Mouse (Mus musculus) T-helper 1 cell (primary cell): ENCODE measurements around the gene Kncn.

Experiments used
- in situ Hi-C: fragments of 300-600 bp; cut with MboI, MseI; formaldehyde crosslinking; loops from one replicate; pipeline ENCODE4 v1.15.1; 2025; ENCODE audit warnings: high pct_unique_total_duplicates

The Kncn gene

GRCm38 (mm10) chr4:115878216-115878678 lies 6.0 kb upstream of the Kncn start:
- in situ Hi-C loops, result no loop called here

DNA sequence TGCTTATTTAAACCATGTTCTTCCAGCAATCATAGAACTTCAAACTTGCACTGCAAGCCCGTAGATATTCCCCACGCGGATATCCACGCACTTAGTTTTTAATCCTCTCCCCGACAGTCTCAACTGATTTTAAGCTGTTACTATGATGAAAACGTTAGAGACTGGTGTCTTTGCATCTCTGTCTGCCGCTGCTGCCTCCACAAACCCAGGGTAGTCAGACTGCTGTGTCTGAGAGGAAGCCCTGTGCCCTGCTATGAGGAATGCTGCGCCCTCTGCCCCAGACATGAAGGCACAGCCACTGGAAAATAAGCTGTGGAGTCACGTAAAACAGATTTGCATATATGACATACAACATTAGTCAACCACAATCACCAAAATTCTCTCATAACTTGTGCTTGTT lies 5.4 kb upstream of the Kncn start:
- in situ Hi-C loops, result no loop called here

- in situ Hi-C loops, result no loop called here
Measured at GRCm38 (mm10) chr4:115881183-115881582, 3.0 kb upstream of the Kncn start.

DNA sequence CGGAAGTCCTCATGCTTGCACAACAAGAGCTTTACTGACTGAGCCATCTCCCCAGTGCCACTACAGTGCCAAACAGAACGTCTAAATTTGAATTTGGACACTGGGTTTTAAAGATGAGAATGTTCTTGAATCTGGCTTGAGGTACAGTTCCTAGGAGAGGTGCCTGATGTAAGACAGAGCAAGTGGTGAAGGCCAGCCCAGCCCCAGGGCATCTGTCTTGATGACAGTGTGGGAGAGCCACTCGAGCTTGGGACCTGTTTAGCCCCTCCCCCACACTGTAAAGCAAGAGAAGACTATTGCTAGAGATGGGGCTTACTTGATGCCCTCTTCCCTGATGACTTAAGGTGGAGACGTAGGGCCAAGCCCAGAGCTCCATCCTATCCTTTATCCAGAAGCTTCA lies 2.0 kb upstream of the Kncn start:
- in situ Hi-C loops, result no loop called here

DNA sequence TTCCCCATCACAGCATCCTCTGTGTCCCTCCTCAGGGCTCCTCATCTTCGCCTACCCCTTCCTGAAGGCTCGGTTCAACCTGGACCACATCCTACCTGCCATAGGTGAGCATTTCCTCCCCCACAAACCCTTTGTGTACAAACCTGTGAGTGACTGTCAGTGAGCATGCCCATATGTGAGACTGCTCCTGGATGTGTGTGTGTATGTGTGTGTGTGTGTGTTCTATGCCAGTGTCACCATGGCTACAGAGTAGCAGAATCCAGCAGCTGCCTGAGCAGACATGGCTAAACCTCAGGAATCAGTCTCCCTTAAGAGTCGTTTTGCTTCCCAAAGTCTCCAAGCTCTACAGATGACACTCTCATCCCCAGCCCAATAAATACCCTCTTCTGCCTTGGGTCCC lies 1.6 kb downstream of the Kncn start:
- in situ Hi-C loops, result no loop called here

- in situ Hi-C loops, result no loop called here
Measured at GRCm38 (mm10) chr4:115886875-115887274, 2.7 kb downstream of the Kncn start.

DNA sequence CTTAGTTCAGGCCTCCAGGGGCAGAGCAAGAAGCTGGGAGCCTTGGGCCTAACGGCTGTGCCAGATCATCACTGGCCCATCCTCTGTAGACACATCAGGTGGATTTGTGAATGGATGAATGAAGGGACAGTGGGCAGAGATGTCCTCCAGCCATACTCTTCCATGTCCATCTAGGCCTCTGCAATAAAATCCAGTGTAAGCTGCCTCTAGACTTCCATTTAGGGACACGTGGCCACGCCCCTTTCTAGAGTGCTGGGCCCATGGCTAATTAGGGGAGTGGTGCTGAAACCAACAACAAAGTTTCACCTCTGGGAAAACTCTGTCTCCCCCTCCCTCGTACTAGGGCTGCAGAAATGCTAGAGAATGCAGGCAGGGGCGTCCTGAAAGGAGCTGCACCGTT lies 5.9 kb downstream of the Kncn start:
- in situ Hi-C loops, result no loop called here

GRCm38 (mm10) chr4:115890553-115890952 lies 6.4 kb downstream of the Kncn start, which contains the start of gene 6430628N08Rik:
TSS of gene 6430628N08Rik (plus strand) at chr4:115890665.
- in situ Hi-C loops, result no loop called here

DNA sequence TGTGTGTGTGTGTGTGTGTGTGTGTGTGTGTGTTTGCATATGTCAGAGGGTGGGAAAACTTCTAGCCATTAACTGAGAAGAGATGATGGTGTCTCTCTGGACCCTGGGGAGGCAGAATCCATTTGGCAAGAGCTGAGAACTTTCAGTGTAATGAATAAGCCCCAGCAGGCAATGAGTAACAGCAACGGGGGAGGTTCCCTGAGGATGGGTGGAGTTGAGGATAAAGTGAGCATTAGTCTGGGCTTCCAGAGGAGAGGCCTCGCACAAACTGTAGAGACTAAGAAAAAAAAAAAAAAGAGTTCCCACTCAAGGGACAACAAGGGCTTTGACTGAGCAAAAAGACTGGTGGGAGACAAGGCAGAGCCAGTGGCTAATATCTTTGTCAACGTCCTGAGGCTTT lies 10.1 kb downstream of the Kncn start:
- in situ Hi-C loops, result no loop called here

- in situ Hi-C loops, result loop anchor here (5.0 kb wide), 1 partner anchor 164 kb away; no protein-coding TSS in a partner anchor
Measured at GRCm38 (mm10) chr4:115897901-115898631, 13.9 kb downstream of the Kncn start.

DNA sequence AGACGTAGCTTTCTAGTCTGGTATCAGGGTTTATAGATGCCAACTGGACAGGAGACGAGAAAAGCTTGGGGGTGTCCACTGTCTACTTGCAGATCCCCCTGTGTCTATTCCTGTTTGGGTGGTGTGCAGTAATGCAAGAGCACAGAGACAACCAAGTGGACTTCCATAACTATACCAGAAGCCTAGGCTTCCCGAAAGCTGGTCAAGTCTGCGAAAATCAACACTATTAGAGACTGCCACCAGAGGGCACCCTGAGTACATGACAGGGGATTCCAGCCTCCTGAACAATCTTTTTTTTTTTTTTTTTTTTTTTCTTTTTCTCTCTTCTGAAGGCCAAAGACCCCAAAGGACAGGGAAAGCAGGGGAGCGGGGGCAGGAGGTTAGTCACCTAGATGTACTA lies 18.6 kb downstream of the Kncn start:
- in situ Hi-C loops, result loop anchor here (5.0 to 10.0 kb wide), 2 partner anchors 84 to 168 kb away; partner anchors contain the start of gene Efcab14

DNA sequence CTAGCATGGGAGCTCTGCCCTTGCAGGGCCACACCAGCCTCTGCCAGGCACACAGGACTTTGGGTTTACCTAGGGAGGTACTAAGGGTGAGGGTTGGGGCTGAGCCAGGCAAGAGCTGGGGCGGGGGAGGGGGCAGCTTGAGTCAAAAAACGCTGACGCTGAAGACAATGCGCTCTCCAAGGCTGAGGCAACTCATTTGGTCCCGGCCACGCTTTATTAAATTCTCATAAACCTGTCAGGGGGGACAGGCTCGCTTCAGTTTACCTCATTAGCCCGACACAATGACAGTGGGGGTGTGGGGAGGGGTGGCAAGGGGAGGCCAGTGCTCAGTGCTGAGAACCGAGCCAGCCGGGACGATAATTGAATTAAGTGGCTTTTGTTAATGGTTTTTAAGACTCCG lies 20.2 kb downstream of the Kncn start:
- in situ Hi-C loops, result loop anchor here (5.0 to 10.0 kb wide), 2 partner anchors 83 to 170 kb away; partner anchors contain the start of gene Efcab14

DNA sequence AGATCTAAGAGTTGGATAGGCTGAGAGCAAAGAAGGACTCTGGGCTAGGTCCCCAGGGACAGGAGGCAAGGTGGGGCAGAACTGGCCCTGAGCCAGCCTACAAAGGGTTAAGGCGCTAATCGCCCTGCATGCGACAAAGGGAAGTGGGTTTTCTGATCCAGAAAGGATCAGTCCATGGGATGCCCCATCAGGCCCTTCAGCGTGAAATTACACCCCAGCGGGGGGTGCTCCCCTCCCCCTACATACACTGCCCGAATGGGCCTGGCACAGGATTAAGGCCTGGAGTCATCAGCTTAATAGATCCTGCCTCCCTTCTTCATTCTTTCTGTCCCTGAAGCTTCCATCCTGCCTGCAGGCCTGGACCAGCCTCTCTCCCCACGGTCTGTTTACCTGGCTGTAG lies 21.5 kb downstream of the Kncn start:
- in situ Hi-C loops, result loop anchor here (10.0 kb wide), 1 partner anchor 171 kb away; the partner anchor contains the start of gene Efcab14

DNA sequence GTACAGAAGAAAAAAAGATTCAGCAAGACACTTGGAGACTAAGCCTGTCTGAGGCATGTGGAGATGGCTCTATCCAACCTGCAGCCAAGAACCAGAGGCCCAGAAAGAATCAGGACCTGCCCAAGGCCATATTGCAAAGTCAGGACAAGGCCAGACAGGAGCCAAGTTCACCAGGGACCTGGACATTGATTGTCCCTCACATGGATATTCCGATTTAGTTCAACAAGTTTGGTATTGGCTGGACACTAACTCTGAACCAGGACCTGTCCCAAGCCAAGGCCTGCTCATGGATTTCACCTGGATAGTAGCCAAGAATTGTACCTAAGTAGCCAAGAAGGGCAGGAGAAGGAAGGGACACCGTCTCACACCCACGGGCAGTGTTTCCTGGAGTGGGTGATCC lies 22.6 kb downstream of the Kncn start:
- in situ Hi-C loops, result loop anchor here (10.0 kb wide), 1 partner anchor 172 kb away; the partner anchor contains the start of gene Efcab14

- in situ Hi-C loops, result loop anchor here (10.0 kb wide), 1 partner anchor 173 kb away; the partner anchor contains the start of gene Efcab14
Measured at GRCm38 (mm10) chr4:115907994-115908393, 23.8 kb downstream of the Kncn start.

GRCm38 (mm10) chr4:115908641-115909040 lies 24.4 kb downstream of the Kncn start:
- in situ Hi-C loops, result loop anchor here (10.0 kb wide), 1 partner anchor 174 kb away; the partner anchor contains the start of gene Efcab14

GRCm38 (mm10) chr4:115911586-115911985 lies 27.4 kb downstream of the Kncn start:
- in situ Hi-C loops, result no loop called here

GRCm38 (mm10) chr4:115919911-115920310 lies 35.7 kb downstream of the Kncn start:
- in situ Hi-C loops, result no loop called here

DNA sequence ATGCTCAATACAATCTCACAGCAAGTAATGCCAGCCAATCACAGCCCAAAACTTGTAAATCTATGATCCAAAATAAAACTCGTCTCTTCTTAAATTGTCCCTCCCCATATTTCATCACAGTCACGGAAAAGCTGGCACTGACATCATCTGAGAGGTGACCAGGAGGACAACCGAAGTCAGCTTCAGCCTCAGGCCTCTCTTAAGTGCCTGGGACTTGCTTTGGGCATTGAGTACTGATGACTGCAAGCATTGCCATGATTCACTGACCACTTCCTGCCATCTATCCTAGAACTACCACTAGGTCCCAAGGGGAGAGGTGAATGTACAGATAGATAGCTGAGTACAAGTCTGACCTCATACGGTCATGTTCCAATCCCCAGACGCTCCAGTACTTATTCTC lies 38.5 kb downstream of the Kncn start:
- in situ Hi-C loops, result no loop called here

DNA sequence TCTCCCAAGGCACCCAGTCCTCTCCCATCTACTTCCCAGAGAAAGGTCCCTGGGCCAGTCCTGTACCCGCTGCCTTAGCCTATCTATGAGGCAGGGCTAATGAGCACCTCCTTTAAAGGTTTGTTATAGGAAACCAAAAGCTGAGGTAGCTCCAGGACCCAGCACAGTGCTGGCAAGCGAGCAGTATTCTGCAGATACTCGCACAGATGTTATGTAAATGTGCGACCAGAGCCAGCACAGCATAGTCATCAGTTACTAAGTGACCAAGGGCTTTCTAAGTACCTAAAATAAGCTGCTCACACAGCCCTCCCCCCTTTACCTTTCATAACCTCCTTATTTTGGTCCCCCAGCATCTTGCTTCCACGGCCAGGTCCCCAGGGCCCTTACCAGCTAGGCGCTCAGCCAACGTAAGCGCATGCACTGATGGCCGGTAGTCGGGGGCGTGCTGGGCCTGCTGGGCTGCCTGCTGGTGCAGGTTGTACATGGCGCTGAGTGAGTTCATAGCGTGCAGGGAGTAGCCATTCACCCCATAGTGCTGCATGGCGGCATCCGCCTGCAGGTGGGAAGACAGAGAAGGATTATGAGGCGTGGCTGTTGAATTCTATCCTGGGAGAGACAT lies 39.2 kb downstream of the Kncn start:
- in situ Hi-C loops, result no loop called here

DNA sequence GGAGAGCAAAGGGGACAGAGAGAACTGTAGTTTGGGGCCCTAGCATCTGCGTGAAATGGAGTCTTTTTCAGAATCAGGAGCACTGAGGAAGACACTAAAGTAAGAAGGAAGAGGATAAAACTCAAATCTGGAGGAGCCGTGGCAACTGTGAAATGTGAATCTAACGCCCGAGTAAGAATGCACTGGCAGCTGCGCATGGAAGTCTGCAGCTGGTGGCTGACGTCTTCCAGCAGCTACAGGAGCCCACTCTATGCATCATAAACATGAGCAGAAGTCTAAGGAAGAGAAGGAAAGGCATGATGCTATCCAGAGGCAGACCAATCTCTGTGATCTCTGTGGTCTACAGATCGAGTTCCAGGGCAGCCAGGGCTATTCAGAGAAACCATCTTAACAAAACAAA lies 43.4 kb downstream of the Kncn start:
- in situ Hi-C loops, result loop anchor here (25.0 kb wide), 1 partner anchor 865 kb away; the partner anchor contains the start of gene Tal1

GRCm38 (mm10) chr4:115931556-115932088 lies 47.4 kb downstream of the Kncn start:
- in situ Hi-C loops, result loop anchor here (25.0 kb wide), 1 partner anchor 869 kb away; the partner anchor contains the start of gene Tal1
